Mouse (Mus musculus) ES-E14 (cell line): ENCODE data around the gene Syna.

ENCODE experiments used
- HCFC1 ChIP-seq: IDR thresholded peaks from 2 replicates; pipeline ENCODE4 v1.6.1; 2012; ENCODE audit warnings: low read length, inconsistent platforms, borderline replicate concordance; ENCODE audit not compliant: insufficient read depth
- ZC3H11A ChIP-seq: IDR thresholded peaks from 2 replicates; pipeline ENCODE4 v1.6.1; 2012; ENCODE audit warnings: low read depth, mild to moderate bottlenecking, inconsistent platforms, low read length, borderline replicate concordance
- ZNF384 ChIP-seq: IDR thresholded peaks from 2 replicates; pipeline ENCODE4 v1.6.1; 2012; ENCODE audit warnings: low read depth, low read length, inconsistent platforms

DNA sequence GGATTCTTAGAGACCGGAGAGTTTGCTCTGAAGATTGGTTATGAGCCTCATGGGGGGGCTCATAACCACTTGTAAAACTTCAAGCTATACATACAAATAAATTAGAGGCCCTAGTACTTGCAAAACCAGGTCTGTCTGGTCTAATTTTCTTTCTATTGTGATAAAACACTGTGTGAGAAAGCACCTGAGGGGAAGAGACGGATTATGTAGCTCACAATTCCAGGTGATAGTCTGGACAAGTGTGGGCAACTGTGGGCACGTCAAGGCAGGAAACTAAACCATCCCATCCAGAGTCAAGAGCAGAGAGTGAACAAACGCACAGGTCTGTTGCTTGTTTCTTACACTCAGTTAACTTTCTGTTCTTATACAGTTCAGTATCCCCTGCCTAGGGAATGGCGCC lies 40.5 kb downstream of the Syna start:
- TF ChIP-seq ZC3H11A, result no peak
- TF ChIP-seq ZNF384, result no peak
- no peak for TF ChIP-seq HCFC1
